Mouse (Mus musculus): ENCODE measurements around the gene Olfr801. TPM values are rescaled to one million over a fixed set of nuclear protein-coding genes. Genes with fewer than 3 reads are reported as not detected.

Olfr801 gene
- not detected for total RNA-seq (2021)
- long read RNA-seq, experiment 1, result 0 reads
- long read RNA-seq, experiment 2, result 0 reads

DNA sequence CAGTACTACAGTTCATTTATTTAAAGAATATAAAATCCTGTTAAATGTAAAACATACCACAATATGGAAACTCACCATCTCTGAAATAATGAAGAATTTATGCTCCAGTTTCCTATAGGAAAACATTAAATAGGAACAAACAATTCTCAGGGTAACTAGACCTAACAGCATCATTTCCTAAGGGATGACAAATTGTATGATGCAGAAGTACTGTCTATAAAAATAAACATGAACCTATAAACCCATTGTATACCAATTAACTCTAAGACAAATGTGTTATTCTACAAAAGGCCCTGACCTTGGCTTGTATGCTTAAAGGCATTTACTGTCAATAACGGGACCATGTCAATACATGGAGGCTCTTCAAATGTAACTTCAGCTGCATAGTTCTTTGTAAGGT is at the start of gene Olfr801:
Olfr801 (minus strand) TSS at position 101 of the 400 bp plus-strand sequence.
- DNase-seq, result no peak

DNA sequence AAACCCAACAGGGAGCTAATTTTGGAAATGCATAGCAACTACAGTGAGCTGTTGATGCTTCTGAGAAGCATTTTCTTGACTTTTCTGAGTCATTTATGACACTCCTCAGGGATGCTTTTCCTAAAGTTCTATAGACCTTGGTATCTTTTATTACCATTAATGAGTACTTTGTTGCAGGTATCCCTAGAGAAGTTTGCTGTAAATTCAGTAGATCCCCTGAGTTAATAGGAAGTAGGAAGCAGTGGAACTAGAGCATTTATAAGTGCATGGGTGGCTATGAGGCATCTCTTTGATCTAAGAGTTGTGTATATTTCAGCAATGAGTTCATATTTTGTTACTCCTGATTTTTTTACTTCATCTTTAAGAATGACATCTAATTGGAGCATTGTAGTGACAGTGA is 29.2 kb upstream of the Olfr801 start, which contains the start of gene Olfr804:
Olfr804 (plus strand) TSS at position 301 of the 400 bp plus-strand sequence.
- DNase-seq, result no peak

DNA sequence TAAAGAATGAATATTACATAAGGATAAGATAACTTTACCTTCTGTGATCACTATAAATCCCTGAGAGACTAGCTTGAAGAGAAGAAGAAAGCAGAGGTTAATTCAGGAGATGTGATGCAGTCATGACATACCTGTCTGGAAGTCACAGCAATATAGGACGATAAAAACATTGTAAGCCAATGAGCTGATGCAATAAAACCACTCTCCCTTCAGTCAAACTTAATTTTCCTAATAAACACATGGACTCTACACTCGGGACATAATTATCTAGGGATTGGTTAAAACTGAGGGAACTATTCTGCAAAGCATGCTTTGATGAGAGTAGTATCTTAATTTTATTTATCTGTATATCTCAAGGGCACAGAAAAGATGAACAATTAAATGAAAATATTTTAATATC is 20.5 kb upstream of the Olfr801 start, which contains the start of gene Olfr803:
Olfr803 (minus strand) TSS at position 101 of the 400 bp plus-strand sequence.
- DNase-seq, result no peak

DNA sequence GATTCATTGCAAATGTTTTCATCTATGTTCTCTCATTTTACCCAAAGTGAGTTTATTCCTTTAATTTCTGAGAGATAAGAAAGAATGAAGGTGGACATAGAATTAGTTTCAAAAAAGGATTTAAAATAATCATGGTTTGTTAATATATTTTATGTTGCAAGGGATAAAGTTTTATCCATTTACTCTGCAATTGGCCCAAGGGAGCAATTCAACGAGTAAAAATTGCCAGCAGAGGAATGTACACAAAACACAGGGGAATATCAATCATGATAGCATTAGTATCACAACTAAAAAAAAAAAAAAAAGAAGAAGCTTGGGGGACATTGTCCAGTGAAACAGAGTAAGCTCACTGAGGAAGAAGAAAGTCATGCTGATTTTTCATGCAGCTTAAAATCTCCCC is 14.4 kb upstream of the Olfr801 start, which contains the start of gene Olfr802:
Olfr802 (minus strand) TSS at position 101 of the 400 bp plus-strand sequence.
- DNase-seq, result no peak

DNA sequence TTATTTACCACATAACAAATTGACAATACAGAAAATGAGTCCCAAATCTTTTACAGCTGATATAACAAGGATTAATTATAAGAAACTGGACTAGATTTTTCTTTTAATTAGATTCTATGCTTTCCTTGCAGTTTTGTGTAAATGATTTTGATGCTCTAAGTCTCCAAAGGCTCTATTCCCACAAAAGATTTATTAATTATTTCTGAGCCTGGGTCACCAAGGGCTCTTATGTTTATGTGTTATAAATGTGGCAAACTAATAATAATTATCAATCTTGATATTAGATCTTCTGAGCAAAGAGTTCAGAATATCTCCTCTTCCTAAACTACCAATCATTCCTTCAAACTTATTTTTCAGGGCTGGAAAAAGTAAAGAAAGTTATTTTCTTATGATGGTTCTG is 16.3 kb downstream of the Olfr801 start, which contains the start of gene Olfr800:
Olfr800 (plus strand) TSS at position 301 of the 400 bp plus-strand sequence.
- no peak for DNase-seq

DNA sequence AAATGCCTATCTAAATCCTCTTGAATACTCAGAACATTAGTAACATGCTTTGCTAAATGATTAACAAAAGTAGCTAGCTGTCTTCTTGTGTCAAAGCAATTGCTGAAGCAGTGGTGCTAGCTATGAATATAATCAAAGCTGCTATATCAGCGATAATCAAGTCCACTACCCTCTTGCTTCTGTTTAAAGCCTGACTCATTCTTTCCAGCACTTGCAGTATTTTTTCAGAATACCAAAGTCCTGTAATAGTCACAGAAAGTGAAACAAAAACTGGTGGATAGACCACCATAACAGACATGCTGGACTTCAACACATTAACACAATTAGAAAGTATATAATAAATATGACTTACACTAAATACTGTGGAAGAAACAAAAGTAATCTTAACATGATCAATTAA is 21.9 kb downstream of the Olfr801 start:
- DNase-seq, result no peak

DNA sequence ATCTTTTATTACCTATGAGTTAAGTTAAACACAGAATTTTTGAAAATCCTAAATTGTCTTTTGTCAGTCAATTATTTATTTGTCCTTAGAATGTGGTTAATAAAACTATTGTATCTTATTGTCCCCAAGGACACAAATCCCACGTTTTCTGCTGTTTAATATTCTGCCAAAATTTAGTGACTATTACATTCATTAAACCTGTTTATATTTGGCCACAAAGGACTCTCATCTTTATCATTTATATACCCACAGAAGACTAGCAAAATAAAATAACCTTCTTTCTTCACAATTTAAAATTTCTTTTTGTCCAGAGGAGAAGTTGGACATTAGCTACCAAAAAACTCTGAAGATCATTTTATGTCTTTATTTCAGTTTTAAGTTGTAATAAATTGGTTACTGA is 36.5 kb downstream of the Olfr801 start, which contains the start of gene Olfr799:
Olfr799 (plus strand) TSS at position 301 of the 400 bp plus-strand sequence.
- no peak for DNase-seq

DNA sequence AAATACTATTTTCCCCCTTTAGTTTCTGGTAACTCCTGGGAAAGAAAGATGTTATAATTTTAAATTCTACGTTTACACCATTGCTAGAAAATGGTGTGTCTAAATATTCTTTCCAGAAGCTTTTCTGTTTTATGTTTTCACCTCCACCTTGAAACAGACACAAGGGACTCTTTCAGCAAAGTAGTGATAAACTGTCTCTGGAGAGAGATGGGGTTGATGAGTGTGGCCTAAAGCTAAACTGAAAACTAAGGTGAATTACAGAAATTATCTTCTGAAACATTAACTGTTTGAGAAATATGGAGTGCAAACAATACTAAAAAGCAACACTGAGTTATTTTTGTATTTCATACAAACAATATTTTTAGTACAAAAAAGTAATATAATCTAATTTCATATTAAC is 45.8 kb downstream of the Olfr801 start, which contains the start of gene Olfr798:
Olfr798 (minus strand) TSS at position 101 of the 400 bp plus-strand sequence.
- no peak for DNase-seq

DNA sequence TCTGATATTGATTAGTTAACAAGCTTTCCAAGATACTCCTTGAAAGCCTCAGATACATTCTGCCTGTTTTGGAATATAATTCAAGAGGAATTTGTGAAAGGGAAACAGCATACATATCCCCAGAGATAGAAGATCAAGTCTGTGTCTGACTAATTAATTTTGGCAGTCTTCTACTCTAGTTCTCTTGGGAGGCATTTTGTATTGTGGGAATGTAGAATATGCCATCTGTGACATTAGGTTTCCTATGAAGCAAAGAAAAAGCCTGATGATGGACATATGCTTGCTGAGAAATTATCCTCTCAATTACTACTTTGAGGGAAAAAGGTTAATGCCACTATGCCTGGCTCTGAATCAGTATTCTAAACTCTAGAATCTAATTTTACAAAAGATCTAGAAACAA is 50.4 kb downstream of the Olfr801 start:
- DNase-seq, result no peak

DNA sequence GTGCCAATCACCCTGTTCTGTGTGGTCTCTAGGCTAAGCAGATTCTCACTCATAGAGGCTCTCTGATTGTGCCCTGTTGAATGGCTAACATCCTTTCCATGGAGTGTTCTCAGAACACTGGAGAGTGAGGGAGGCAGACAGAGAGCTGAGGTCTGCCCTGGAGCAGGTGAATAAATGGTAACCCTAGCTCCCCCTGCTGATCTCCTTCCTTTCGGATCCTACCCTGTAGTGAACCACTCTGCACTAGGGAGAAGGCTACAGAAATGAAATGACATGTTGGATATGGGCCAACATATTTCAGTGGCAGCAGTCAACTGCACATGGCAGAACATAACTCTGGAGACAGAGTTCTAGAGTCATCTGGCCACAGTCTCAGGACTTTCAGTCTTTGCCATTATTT is 51.9 kb downstream of the Olfr801 start:
- no peak for DNase-seq

Other genes with a start within 250 kb of the Olfr801 start
- gene Olfr786, start 246.6 kb downstream of the Olfr801 start, total RNA-seq (2021), result not detected
- gene Olfr787, start 212.0 kb downstream of the Olfr801 start, total RNA-seq (2021), result not detected
- gene Olfr788, start 202.9 kb downstream of the Olfr801 start, total RNA-seq (2021), result not detected
- gene Olfr789, start 189.1 kb downstream of the Olfr801 start, total RNA-seq (2021), result not detected
- gene Olfr790, start 175.4 kb downstream of the Olfr801 start, total RNA-seq (2021), result not detected
- not detected for gene Olfr791, start 152.1 kb downstream of the Olfr801 start, total RNA-seq (2021)
- not detected for gene Olfr792, start 134.7 kb downstream of the Olfr801 start, total RNA-seq (2021)
- not detected for gene Olfr794, start 106.2 kb downstream of the Olfr801 start, total RNA-seq (2021)
- not detected for gene Olfr796, start 61.3 kb downstream of the Olfr801 start, total RNA-seq (2021)
- not detected for gene Olfr798, start 45.9 kb downstream of the Olfr801 start, total RNA-seq (2021)
- gene Olfr799, start 36.4 kb downstream of the Olfr801 start, total RNA-seq (2021), result not detected
- not detected for gene Olfr800, start 16.2 kb downstream of the Olfr801 start, total RNA-seq (2021)
- gene Olfr802, start 14.3 kb upstream of the Olfr801 start, total RNA-seq (2021), result not detected
- gene Olfr803, start 20.4 kb upstream of the Olfr801 start, total RNA-seq (2021), result not detected
- not detected for gene Olfr804, start 29.3 kb upstream of the Olfr801 start, total RNA-seq (2021)
- not detected for gene Olfr805, start 55.5 kb upstream of the Olfr801 start, total RNA-seq (2021)
- gene Olfr806, start 68.1 kb upstream of the Olfr801 start, total RNA-seq (2021), result not detected
- gene Olfr807, start 83.9 kb upstream of the Olfr801 start, total RNA-seq (2021), result not detected
- gene Olfr808, start 91.6 kb upstream of the Olfr801 start, total RNA-seq (2021), result not detected
- not detected for gene Olfr809, start 100.8 kb upstream of the Olfr801 start, total RNA-seq (2021)
- not detected for gene Olfr810, start 121.1 kb upstream of the Olfr801 start, total RNA-seq (2021)
- not detected for gene Olfr811, start 130.5 kb upstream of the Olfr801 start, total RNA-seq (2021)
- not detected for gene Olfr812, start 172.2 kb upstream of the Olfr801 start, total RNA-seq (2021)
- gene Olfr813, start 181.5 kb upstream of the Olfr801 start, total RNA-seq (2021), result not detected
- gene Olfr814, start 206.0 kb upstream of the Olfr801 start, total RNA-seq (2021), result not detected
- gene Olfr815, start 232.0 kb upstream of the Olfr801 start, total RNA-seq (2021), result not detected
- not detected for gene Olfr816, start 241.7 kb upstream of the Olfr801 start, total RNA-seq (2021)

All from adrenal gland, postnatal 10 days (tissue).